Mouse (Mus musculus): ENCODE data around the gene St8sia1. TPM values are rescaled to one million over a fixed set of nuclear protein-coding genes. Genes with fewer than 3 reads are reported as not detected.
"Not testable (repeated sequence)": the region's sequence is repeated elsewhere in the genome, so short reads cannot be mapped to it uniquely, and the experiment has no call there.

St8sia1 gene
- polyA plus RNA-seq, 1 experiment from 2014 or later: 1.1 TPM

DNA sequence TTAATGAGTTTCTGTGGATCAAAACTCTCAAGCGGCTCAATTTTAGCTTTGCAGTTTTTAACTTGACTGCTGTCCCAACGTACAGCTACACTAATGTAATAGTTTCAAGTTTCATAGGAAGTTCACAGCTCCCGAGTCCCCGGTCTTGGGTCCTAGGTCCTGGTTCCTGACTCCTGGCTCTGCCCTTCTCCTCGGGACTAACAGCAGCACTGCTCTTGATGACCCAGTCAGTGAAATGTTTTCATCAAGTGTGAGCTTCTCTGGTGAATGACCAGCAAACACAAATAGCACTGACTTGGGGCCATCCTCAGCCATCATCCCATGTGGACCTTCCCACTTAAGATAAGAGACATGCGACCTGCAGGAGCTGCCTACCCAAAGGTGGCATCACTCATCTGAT, 24.0 kb upstream of the St8sia1 start:
- Histone ChIP-seq H3K27me3 (ENCODE audit: control insufficient read depth, insufficient read depth, low read length) (no peaks in the 10 kb centered on the region), H3K9ac (replicated peaks; ENCODE audit: low read depth, low read length) (no peak overlapping the region), H3K36me3 (ENCODE audit: control insufficient read depth, insufficient read depth, low read length) (no peaks in the 10 kb centered on the region), H3K4me1 (ENCODE audit: control insufficient read depth, insufficient read depth, low read length) (no peaks in the 10 kb centered on the region), H3K4me2 (replicated peaks; ENCODE audit: low read depth, low read length) (no peak overlapping the region), H3K9me3 (ENCODE audit: control insufficient read depth, low read depth, low read length) (no peaks in the 10 kb centered on the region), H3K4me3 (ENCODE audit: low read depth, low read length) (no peak overlapping the region), H3K27ac (ENCODE audit: low read length) (no peak overlapping the region)
- WGBS: 74% methylated on average over 6 of the region's 6 CpGs
- ATAC-seq (ENCODE audit: insufficient number of reproducible peaks, insufficient read depth, low FRiP score, low read depth): no peak

DNA sequence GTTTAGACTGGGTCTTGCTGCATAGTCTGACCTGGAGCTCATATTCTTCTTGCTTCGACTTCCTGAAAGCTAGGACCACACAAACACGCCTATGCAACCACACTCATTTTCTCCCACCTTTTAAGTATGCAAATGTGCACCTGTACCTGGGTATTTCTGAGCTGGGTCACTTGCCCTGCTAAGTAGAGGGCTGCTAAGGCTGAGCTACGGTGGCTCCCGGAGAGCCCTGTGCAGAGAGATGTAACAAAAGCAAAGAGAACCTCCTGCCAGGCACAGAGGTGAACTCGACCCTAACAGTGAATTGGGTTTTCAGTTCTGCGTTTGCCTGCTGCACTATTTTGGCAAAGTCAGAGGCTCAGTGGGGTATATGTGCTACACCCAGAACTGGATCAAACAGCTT, 23.4 kb upstream of the St8sia1 start:
- no peaks in the 10 kb centered on the region for H3K4me1 ChIP-seq (ENCODE audit: control insufficient read depth, insufficient read depth, low read length)
- 63% methylated on average over 6 of the region's 6 CpGs for WGBS
- ATAC-seq (ENCODE audit: insufficient number of reproducible peaks, insufficient read depth, low FRiP score, low read depth): no peak

DNA sequence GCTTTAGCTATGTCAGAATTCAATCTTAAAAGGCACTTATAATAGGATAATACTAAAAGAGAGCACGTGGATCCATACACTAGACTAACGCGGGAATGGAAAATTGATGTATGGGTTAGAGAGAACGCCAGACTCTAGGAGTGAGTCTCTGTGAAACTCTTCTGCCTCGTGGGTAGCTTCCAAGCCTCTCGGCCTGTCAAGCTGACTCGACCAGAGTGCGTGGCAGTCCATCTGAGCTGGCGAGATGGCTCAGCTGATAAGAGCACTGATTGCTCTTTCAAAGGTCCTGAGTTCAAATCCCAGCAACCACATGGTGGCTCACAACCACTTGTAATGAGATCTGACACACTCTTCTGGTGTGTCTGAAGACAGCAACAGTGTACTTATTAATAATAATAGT, 22.5 kb upstream of the St8sia1 start:
- H3K9ac ChIP-seq (replicated peaks; ENCODE audit: low read depth, low read length): not testable (repeated sequence)
- 78% methylated on average over 9 of the region's 9 CpGs for WGBS

More for the DNA sequence above, 23.4 kb upstream of the St8sia1 start:
- no peak overlapping the region for H3K4me2 ChIP-seq (replicated peaks; ENCODE audit: low read depth, low read length)
- no peak overlapping the region for H3K9ac ChIP-seq (replicated peaks; ENCODE audit: low read depth, low read length)
- no peaks in the 10 kb centered on the region for H3K27me3 ChIP-seq (ENCODE audit: control insufficient read depth, insufficient read depth, low read length)
- no peaks in the 10 kb centered on the region for H3K9me3 ChIP-seq (ENCODE audit: control insufficient read depth, low read depth, low read length)
- no peak overlapping the region for H3K4me3 ChIP-seq (ENCODE audit: low read depth, low read length)
- H3K36me3 ChIP-seq (ENCODE audit: control insufficient read depth, insufficient read depth, low read length): no peaks in the 10 kb centered on the region
- H3K27ac ChIP-seq (ENCODE audit: low read length): no peak overlapping the region

DNA sequence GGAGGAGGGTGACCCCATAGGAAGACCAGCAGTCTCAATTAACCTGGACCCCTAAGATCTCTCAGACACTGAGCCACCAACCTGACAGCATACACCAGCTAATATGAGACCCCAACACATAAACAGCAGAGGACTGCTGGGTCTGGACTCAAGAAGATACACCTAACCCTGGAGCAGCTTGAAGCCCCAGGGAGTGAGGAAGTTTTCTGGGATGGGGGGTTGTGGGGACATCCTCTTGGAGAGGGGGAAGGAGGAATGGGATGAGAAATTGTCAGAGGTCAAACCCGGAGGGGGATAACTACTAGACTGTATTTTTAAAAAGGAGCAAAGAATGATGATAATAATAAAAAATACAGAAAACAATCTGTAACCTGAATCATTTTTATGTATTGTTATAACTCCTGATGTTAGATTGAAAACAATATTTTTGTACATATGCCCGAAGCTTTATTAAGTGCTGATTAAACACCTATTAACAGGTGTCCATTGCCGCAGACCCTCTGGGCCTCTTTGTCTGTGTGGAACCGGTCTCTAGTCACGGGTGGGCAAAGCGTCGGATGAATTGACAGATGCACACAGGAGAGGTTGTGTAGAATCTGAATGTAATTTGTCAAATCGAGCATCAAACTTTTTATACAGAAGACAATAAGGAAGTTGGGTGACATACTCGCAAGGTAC, 21.4 kb upstream of the St8sia1 start:
- not testable (repeated sequence) for ATAC-seq (ENCODE audit: insufficient number of reproducible peaks, insufficient read depth, low FRiP score, low read depth); H3K4me2 ChIP-seq (replicated peaks; ENCODE audit: low read depth, low read length); H3K9ac ChIP-seq (replicated peaks; ENCODE audit: low read depth, low read length); H3K27me3 ChIP-seq (ENCODE audit: control insufficient read depth, insufficient read depth, low read length); H3K4me1 ChIP-seq (ENCODE audit: control insufficient read depth, insufficient read depth, low read length); H3K27ac ChIP-seq (ENCODE audit: low read length); H3K4me3 ChIP-seq (ENCODE audit: low read depth, low read length); H3K36me3 ChIP-seq (ENCODE audit: control insufficient read depth, insufficient read depth, low read length); H3K9me3 ChIP-seq (ENCODE audit: control insufficient read depth, low read depth, low read length)
- WGBS: 79% methylated on average over 9 of the region's 9 CpGs

More for the DNA sequence above, 22.5 kb upstream of the St8sia1 start:
- ATAC-seq (ENCODE audit: insufficient number of reproducible peaks, insufficient read depth, low FRiP score, low read depth); H3K36me3 ChIP-seq (ENCODE audit: control insufficient read depth, insufficient read depth, low read length); H3K27ac ChIP-seq (ENCODE audit: low read length); H3K4me2 ChIP-seq (replicated peaks; ENCODE audit: low read depth, low read length); H3K27me3 ChIP-seq (ENCODE audit: control insufficient read depth, insufficient read depth, low read length); H3K4me1 ChIP-seq (ENCODE audit: control insufficient read depth, insufficient read depth, low read length); H3K4me3 ChIP-seq (ENCODE audit: low read depth, low read length); H3K9me3 ChIP-seq (ENCODE audit: control insufficient read depth, low read depth, low read length): not testable (repeated sequence)

DNA sequence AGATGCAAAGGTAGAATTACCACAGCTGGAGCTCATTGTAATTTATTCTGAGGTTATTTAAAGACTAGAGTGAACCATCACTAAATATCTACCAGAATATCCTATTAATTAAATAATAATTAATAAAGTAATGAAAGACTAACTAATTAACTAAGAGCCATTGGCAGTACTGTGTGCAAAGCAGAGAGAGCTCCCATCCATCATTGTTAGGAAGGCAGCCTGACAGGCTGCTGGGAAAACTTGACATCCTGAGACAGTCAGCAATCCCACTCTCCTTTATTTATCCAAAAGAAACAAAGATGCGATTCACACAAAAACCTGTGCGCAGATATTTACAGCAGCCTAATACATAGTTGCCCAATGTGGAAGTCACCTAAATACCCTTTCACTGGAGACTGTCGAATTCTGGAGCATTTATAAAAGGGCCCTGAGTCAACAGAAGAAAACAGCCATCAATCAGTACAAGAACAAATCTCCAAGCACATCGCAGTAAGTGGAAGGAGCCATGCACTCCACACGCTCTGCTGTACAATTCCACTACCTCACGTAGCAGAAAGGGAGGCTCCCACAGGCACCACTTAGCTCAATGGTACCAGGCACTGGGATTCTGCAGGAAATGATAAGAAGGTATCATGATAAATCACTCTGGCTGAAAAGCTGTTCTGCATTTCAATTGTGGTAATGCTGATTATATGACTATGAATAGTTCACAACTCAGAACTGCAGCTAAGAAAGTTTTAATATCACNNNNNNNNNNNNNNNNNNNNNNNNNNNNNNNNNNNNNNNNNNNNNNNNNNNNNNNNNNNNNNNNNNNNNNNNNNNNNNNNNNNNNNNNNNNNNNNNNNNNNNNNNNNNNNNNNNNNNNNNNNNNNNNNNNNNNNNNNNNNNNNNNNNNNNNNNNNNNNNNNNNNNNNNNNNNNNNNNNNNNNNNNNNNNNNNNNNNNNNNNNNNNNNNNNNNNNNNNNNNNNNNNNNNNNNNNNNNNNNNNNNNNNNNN, 15.7 kb upstream of the St8sia1 start:
- peak overlapping the region; percentile 10; the same call in 1 of the 2 replicates for H3K27ac ChIP-seq (ENCODE audit: low read length)
- ATAC-seq (ENCODE audit: insufficient number of reproducible peaks, insufficient read depth, low FRiP score, low read depth): peak; percentile 69; the same call in 1 of the 2 replicates
- no peaks in the 10 kb centered on the region for H3K9me3 ChIP-seq (ENCODE audit: control insufficient read depth, low read depth, low read length)
- peaks cover 7% of the 10 kb centered on the region; the same call in 1 of the 2 replicates for H3K4me1 ChIP-seq (ENCODE audit: control insufficient read depth, insufficient read depth, low read length)
- no peaks in the 10 kb centered on the region for H3K27me3 ChIP-seq (ENCODE audit: control insufficient read depth, insufficient read depth, low read length)
- no peak overlapping the region for H3K4me3 ChIP-seq (ENCODE audit: low read depth, low read length)
- H3K36me3 ChIP-seq (ENCODE audit: control insufficient read depth, insufficient read depth, low read length): no peaks in the 10 kb centered on the region
- no peak overlapping the region for H3K9ac ChIP-seq (replicated peaks; ENCODE audit: low read depth, low read length)
- no peak overlapping the region for H3K4me2 ChIP-seq (replicated peaks; ENCODE audit: low read depth, low read length)
- WGBS: 10% methylated on average over 6 of the region's 6 CpGs

DNA sequence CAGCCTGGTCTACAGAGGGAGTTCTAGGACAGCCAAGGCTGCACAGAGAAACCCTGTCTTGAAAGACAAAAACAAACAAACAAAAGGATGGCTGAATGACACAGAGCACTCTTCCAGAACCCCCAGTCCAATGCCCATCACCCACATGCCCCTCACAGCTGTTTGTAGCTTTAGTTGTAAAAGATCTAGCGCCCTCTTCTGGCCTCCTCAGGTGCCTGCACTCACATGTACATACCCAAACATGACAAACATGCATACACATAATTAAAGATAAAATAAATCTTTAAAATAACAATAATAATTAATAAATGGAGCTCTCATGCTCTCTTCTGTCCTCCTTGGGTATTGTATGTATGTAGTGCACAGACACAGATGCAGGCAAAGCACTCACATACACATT, 13.0 kb upstream of the St8sia1 start:
- ATAC-seq (ENCODE audit: insufficient number of reproducible peaks, insufficient read depth, low FRiP score, low read depth): no peak
- no peak overlapping the region for H3K9ac ChIP-seq (replicated peaks; ENCODE audit: low read depth, low read length)
- H3K27me3 ChIP-seq (ENCODE audit: control insufficient read depth, insufficient read depth, low read length): no peaks in the 10 kb centered on the region
- WGBS: 31% methylated on average over 1 of the region's 1 CpGs
- H3K4me2 ChIP-seq (replicated peaks; ENCODE audit: low read depth, low read length): no peak overlapping the region
- peaks cover 7% of the 10 kb centered on the region; the same call in 1 of the 2 replicates for H3K4me1 ChIP-seq (ENCODE audit: control insufficient read depth, insufficient read depth, low read length)
- no peaks in the 10 kb centered on the region for H3K9me3 ChIP-seq (ENCODE audit: control insufficient read depth, low read depth, low read length)
- no peak overlapping the region for H3K27ac ChIP-seq (ENCODE audit: low read length)
- H3K4me3 ChIP-seq (ENCODE audit: low read depth, low read length): no peak overlapping the region
- no peaks in the 10 kb centered on the region for H3K36me3 ChIP-seq (ENCODE audit: control insufficient read depth, insufficient read depth, low read length)

DNA sequence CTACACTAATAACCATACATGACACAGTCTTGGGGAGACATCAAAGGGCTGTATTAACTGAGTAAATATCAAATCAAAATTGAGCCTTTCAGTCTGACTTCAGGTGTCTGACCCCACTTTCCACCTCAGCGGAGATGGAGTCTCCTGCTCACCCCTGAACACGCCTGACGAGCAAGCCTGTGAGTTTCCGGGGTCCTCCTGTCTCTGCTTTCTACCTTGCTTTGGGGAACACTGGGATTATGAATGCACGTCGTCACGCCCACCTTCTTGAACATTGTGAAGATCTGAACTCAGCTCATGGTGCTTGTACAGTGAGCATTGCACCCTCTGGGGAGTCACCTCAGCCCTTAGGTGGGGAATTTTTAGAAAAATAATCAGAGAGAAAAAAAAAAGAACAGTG, 9.0 kb upstream of the St8sia1 start:
- ATAC-seq (ENCODE audit: insufficient number of reproducible peaks, insufficient read depth, low FRiP score, low read depth): no peak
- Histone ChIP-seq H3K9me3 (ENCODE audit: control insufficient read depth, low read depth, low read length) (no peaks in the 10 kb centered on the region), H3K4me2 (replicated peaks; ENCODE audit: low read depth, low read length) (no peak overlapping the region), H3K36me3 (ENCODE audit: control insufficient read depth, insufficient read depth, low read length) (no peaks in the 10 kb centered on the region), H3K27ac (ENCODE audit: low read length) (no peak overlapping the region), H3K4me1 (ENCODE audit: control insufficient read depth, insufficient read depth, low read length) (no peaks in the 10 kb centered on the region), H3K27me3 (ENCODE audit: control insufficient read depth, insufficient read depth, low read length) (no peaks in the 10 kb centered on the region), H3K9ac (replicated peaks; ENCODE audit: low read depth, low read length) (no peak overlapping the region), H3K4me3 (ENCODE audit: low read depth, low read length) (no peak overlapping the region)
- 85% methylated on average over 7 of the region's 7 CpGs for WGBS

DNA sequence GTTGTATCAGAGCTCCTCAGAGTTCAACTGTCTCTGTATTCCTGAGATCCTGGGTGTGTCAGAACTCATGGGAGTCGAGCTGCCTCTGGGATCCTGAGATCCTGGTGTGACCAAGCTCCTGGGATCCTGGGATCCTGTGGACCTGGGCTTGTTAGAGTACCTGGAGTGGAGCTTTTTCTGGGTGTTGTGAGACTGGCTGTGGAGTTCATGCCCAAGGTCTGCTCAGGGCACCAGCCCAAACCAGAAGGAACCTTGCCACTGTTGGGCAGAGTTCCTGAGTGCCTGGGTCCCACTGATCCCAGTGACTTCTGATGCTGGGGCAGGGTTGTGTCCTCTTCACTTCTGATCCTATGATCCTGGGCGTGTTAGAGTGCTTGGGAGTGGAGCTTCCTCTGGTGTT, 8.0 kb upstream of the St8sia1 start:
- H3K4me2 ChIP-seq (replicated peaks; ENCODE audit: low read depth, low read length): no peak overlapping the region
- H3K27me3 ChIP-seq (ENCODE audit: control insufficient read depth, insufficient read depth, low read length): no peaks in the 10 kb centered on the region
- no peaks in the 10 kb centered on the region for H3K9me3 ChIP-seq (ENCODE audit: control insufficient read depth, low read depth, low read length)
- H3K4me1 ChIP-seq (ENCODE audit: control insufficient read depth, insufficient read depth, low read length): no peaks in the 10 kb centered on the region
- WGBS: 68% methylated on average over 2 of the region's 2 CpGs
- H3K4me3 ChIP-seq (ENCODE audit: low read depth, low read length): no peak overlapping the region
- no peak overlapping the region for H3K9ac ChIP-seq (replicated peaks; ENCODE audit: low read depth, low read length)
- no peak for ATAC-seq (ENCODE audit: insufficient number of reproducible peaks, insufficient read depth, low FRiP score, low read depth)
- H3K36me3 ChIP-seq (ENCODE audit: control insufficient read depth, insufficient read depth, low read length): no peaks in the 10 kb centered on the region
- H3K27ac ChIP-seq (ENCODE audit: low read length): no peak overlapping the region
